Mouse (Mus musculus) megakaryocyte-erythroid progenitor cell, adult 5-6 weeks (primary cell): Measurements from ENCODE around the gene Stard3. TPM values are rescaled to one million over a fixed set of nuclear protein-coding genes. Genes with fewer than 3 reads are reported as not detected.

Experiments
- ATAC-seq: replicated peaks from 2 replicates; pipeline ENCODE4 v1.8.0; 2016; ENCODE audit warnings: mild to moderate bottlenecking, inconsistent platforms; ENCODE audit not compliant: severe bottlenecking, poor library complexity, low FRiP score, low TSS enrichment
- total RNA-seq, 2 experiments: library from RNA; stranded (forward) in 1 of 2; stranded (reverse) in 1 of 2; fragments of 200-1000, 215-1000 nt in 1 of 2; fragments of >200 nt in 1 of 2; fragmentation: Nextera tagmentation in 1 of 2; gene quantifications; 2 replicates each; pipeline ENCODE4 v1.2.3; 2014 to 2017

The Stard3 gene
- total RNA-seq, 2 experiments from 2014 or later = 18.2 to 28.5 TPM

DNA sequence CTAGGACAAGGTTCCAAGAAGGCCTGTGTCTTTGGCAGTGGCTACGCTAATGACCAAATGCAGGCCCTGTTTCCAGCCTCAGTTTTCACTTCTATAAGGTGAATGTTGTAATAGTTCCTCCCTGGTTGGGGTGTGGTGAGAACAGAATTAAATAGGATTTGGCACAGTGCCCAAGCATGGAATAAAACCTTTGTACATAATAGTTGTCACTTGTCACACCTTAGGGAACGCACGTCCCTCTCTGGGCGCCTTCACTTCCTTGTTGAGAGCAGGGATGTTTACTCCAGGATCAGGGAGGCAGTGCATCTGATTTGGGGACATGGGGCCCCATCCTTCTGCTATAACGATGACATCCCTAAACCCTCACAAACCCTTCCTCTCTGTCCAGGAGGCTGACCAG is 70.3 kb downstream of the Stard3 start:
- no peak for ATAC-seq

Other genes with a start within 250 kb of the Stard3 start
- gene Fbxl20, start 208.0 kb upstream of the Stard3 start, total RNA-seq (2014; fragmentation: Nextera tagmentation) = 14.3 and 15.9 TPM in 2 replicates
- gene Fbxl20, start 208.0 kb upstream of the Stard3 start, total RNA-seq (2017) = 7.4 and 11.8 TPM in 2 replicates
- 81.3 and 88.8 TPM in 2 replicates for gene Med1, start 165.1 kb upstream of the Stard3 start, total RNA-seq (2014; fragmentation: Nextera tagmentation)
- gene Med1, start 165.1 kb upstream of the Stard3 start, total RNA-seq (2017) = 52.9 and 57.0 TPM in 2 replicates
- 73.2 and 76.6 TPM in 2 replicates for gene Cdk12, start 155.3 kb upstream of the Stard3 start, total RNA-seq (2014; fragmentation: Nextera tagmentation)
- gene Cdk12, start 155.3 kb upstream of the Stard3 start, total RNA-seq (2017) = 56.8 and 65.8 TPM in 2 replicates
- not detected in 2 replicates for gene Neurod2, start 28.7 kb upstream of the Stard3 start, total RNA-seq (2014; fragmentation: Nextera tagmentation)
- gene Neurod2, start 28.7 kb upstream of the Stard3 start, total RNA-seq (2017) = not detected in 2 replicates
- gene Ppp1r1b, start 10.0 kb upstream of the Stard3 start, total RNA-seq (2014; fragmentation: Nextera tagmentation) = not detected in 2 replicates
- gene Ppp1r1b, start 10.0 kb upstream of the Stard3 start, total RNA-seq (2017) = not detected in 2 replicates
- not detected in 2 replicates for gene Tcap, start 25.4 kb downstream of the Stard3 start, total RNA-seq (2014; fragmentation: Nextera tagmentation)
- not detected in 2 replicates for gene Tcap, start 25.4 kb downstream of the Stard3 start, total RNA-seq (2017)
- not detected in 2 replicates for gene Pnmt, start 28.1 kb downstream of the Stard3 start, total RNA-seq (2014; fragmentation: Nextera tagmentation)
- gene Pnmt, start 28.1 kb downstream of the Stard3 start, total RNA-seq (2017) = not detected in 2 replicates
- gene Pgap3, start 42.1 kb downstream of the Stard3 start, total RNA-seq (2014; fragmentation: Nextera tagmentation) = 6.4 and 10.6 TPM in 2 replicates
- gene Pgap3, start 42.1 kb downstream of the Stard3 start, total RNA-seq (2017) = 1.6 and 5.4 TPM in 2 replicates
- gene Erbb2, start 54.1 kb downstream of the Stard3 start, total RNA-seq (2014; fragmentation: Nextera tagmentation) = not detected in 2 replicates
- gene Erbb2, start 54.1 kb downstream of the Stard3 start, total RNA-seq (2017) = not detected in 2 replicates
- gene Mien1, start 80.6 kb downstream of the Stard3 start, total RNA-seq (2014; fragmentation: Nextera tagmentation) = 75.6 and 75.9 TPM in 2 replicates
- gene Mien1, start 80.6 kb downstream of the Stard3 start, total RNA-seq (2017) = 15.7 and 32.3 TPM in 2 replicates
- gene Grb7, start 88.0 kb downstream of the Stard3 start, total RNA-seq (2014; fragmentation: Nextera tagmentation) = 0.82 and 1.7 TPM in 2 replicates
- not detected in 2 replicates for gene Grb7, start 88.0 kb downstream of the Stard3 start, total RNA-seq (2017)
- 3.1 and 12.1 TPM in 2 replicates for gene Ikzf3, start 187.7 kb downstream of the Stard3 start, total RNA-seq (2014; fragmentation: Nextera tagmentation)
- 0.46 and 1.9 TPM in 2 replicates for gene Ikzf3, start 187.7 kb downstream of the Stard3 start, total RNA-seq (2017)
- gene Zpbp2, start 192.7 kb downstream of the Stard3 start, total RNA-seq (2014; fragmentation: Nextera tagmentation) = 5.0 TPM in 1 of 2 replicates, not detected in the other
- 0.99 TPM in 1 of 2 replicates, not detected in the other for gene Zpbp2, start 192.7 kb downstream of the Stard3 start, total RNA-seq (2017)
- gene Ormdl3, start 229.0 kb downstream of the Stard3 start, total RNA-seq (2014; fragmentation: Nextera tagmentation) = 28.3 and 38.6 TPM in 2 replicates
- gene Ormdl3, start 229.0 kb downstream of the Stard3 start, total RNA-seq (2017) = 20.7 and 21.7 TPM in 2 replicates
- not detected in 2 replicates for gene Lrrc3c, start 239.9 kb downstream of the Stard3 start, total RNA-seq (2014; fragmentation: Nextera tagmentation)
- gene Lrrc3c, start 239.9 kb downstream of the Stard3 start, total RNA-seq (2017) = not detected in 2 replicates